Mouse (Mus musculus): ENCODE measurements around the gene Hdlbp. TPM values are rescaled to one million over a fixed set of nuclear protein-coding genes. Genes with fewer than 3 reads are reported as not detected.
"Not testable (repeated sequence)": the region's sequence is repeated elsewhere in the genome, so short reads cannot be mapped to it uniquely, and the experiment has no call there.

Gene Hdlbp
- total and polyA plus RNA-seq, 3 experiments = 62.1 to 482 (median 144) TPM

DNA sequence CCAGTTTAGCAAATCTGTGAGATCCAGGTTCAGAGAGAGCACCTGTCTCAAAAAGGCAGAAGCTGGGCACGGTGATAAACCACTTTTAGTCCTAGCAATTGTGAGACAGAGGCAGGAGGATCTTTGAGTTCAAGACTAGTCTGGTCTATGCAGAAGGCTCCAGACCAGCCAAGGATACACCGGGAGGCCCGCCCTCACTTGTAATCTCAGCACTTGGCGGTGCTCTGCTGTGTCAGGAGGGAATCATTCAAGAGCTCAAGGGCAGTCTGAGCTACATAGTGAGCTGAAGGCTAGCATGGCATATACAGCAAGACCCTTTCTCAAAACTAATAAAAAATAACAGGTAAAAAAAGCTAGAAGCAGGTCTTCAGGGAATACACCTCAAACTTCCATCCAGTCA is 10.0 kb downstream of the Hdlbp start:
- Histone ChIP-seq H3K9me3 (replicated peaks) (no peaks in the 10 kb centered on the region), H3K4me3 (ENCODE audit: low read depth, low read length) (no peak overlapping the region), H3K27me3 (ENCODE audit: insufficient read depth, low read length) (no peaks in the 10 kb centered on the region), H3K36me3 (replicated peaks) (peaks cover 59% of the 10 kb centered on the region), H3K4me1 (ENCODE audit: insufficient read depth, low read depth, low read length) (0 out of 2 replicates have a peak, but pooled peaks cover 5% of the 10 kb centered on the region)
- TF ChIP-seq GATA1 (IDR thresholded peaks at IDR 0.05; ENCODE audit: borderline replicate concordance, low read length) (no peak), POLR2AphosphoS5 (IDR thresholded peaks at IDR 0.05; ENCODE audit: insufficient replicate concordance, low read depth, low read length) (no peak), GATA2 (IDR thresholded peaks at IDR 0.05; ENCODE audit: borderline replicate concordance, low read depth, low read length) (no peak), TAL1 (conservative IDR thresholded peaks at IDR 0.05; ENCODE audit: low read depth, low read length) (no peak), CTCF (IDR thresholded peaks at IDR 0.05; ENCODE audit: low read depth, low read length) (no peak)
- DNase-seq (ENCODE audit: low spot score) (no peak), ATAC-seq (ENCODE audit: extremely low read depth, insufficient number of reproducible peaks, low FRiP score, poor library complexity, severe bottlenecking) (no peak)

DNA sequence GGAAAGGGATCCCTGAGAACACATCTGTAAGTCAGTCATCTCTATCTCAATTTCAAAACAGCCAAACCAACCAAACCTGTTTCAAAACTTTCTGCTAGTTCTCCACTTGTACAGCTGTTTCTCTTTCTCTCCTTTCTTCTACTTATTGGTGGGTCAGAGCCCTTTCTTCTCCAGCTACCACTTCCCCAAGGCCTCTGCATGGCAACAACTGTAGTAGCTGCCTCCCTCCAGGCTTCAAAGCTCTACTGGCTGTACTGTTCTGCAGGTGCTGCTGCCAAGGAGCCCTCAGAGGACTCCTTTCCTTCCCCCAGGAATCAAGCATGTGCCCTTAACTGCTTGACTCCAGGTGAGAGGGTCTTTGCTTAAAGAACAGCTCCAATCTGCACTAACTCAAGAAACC is 12.9 kb downstream of the Hdlbp start:
- H3K9me3 ChIP-seq (replicated peaks) = no peaks in the 10 kb centered on the region
- TF ChIP-seq CTCF (IDR thresholded peaks at IDR 0.05; ENCODE audit: low read depth, low read length) = no peak
- no peak for TF ChIP-seq GATA2 (IDR thresholded peaks at IDR 0.05; ENCODE audit: borderline replicate concordance, low read depth, low read length)
- TF ChIP-seq GATA1 (IDR thresholded peaks at IDR 0.05; ENCODE audit: borderline replicate concordance, low read length) = no peak
- no peak for TF ChIP-seq TAL1 (conservative IDR thresholded peaks at IDR 0.05; ENCODE audit: low read depth, low read length)
- H3K4me3 ChIP-seq (ENCODE audit: low read depth, low read length) = no peak overlapping the region
- no peaks in the 10 kb centered on the region for H3K27me3 ChIP-seq (ENCODE audit: insufficient read depth, low read length)
- DNase-seq (ENCODE audit: low spot score) (no peak), ATAC-seq (ENCODE audit: extremely low read depth, insufficient number of reproducible peaks, low FRiP score, poor library complexity, severe bottlenecking) (no peak)
- H3K4me1 ChIP-seq (ENCODE audit: insufficient read depth, low read depth, low read length) = peaks cover 3% of the 10 kb centered on the region; the same call in 1 of the 2 replicates
- peaks cover 64% of the 10 kb centered on the region for H3K36me3 ChIP-seq (replicated peaks)

DNA sequence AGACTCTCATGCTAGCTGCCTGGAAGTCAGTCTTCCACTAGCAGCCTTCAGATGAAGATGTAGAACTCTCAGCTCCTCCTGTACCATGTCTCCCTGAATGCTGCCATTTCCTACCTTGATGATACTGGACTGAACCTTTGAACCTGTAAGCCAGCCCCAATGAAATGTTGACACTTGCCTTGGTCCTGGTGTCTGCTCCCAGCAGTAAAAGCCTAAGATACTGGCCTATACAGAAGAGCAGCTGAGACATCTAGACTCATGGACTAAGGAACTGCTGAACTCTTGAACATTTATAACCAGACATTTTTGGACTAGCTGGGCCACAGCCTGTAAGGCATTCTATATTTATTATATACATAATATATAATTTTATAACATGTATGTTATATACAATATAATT is 13.5 kb downstream of the Hdlbp start:
- H3K27me3 ChIP-seq (ENCODE audit: insufficient read depth, low read length) = no peaks in the 10 kb centered on the region
- no peak for DNase-seq (ENCODE audit: low spot score)
- peaks cover 62% of the 10 kb centered on the region for H3K36me3 ChIP-seq (replicated peaks)
- no peaks in the 10 kb centered on the region for H3K9me3 ChIP-seq (replicated peaks)
- ATAC-seq (ENCODE audit: extremely low read depth, insufficient number of reproducible peaks, low FRiP score, poor library complexity, severe bottlenecking) = no peak
- H3K4me3 ChIP-seq (ENCODE audit: low read depth, low read length) = no peak overlapping the region
- peaks cover 3% of the 10 kb centered on the region; the same call in 1 of the 2 replicates for H3K4me1 ChIP-seq (ENCODE audit: insufficient read depth, low read depth, low read length)
- TF ChIP-seq CTCF (IDR thresholded peaks at IDR 0.05; ENCODE audit: low read depth, low read length) (no peak), TAL1 (conservative IDR thresholded peaks at IDR 0.05; ENCODE audit: low read depth, low read length) (no peak), POLR2AphosphoS5 (IDR thresholded peaks at IDR 0.05; ENCODE audit: insufficient replicate concordance, low read depth, low read length) (no peak)

DNA sequence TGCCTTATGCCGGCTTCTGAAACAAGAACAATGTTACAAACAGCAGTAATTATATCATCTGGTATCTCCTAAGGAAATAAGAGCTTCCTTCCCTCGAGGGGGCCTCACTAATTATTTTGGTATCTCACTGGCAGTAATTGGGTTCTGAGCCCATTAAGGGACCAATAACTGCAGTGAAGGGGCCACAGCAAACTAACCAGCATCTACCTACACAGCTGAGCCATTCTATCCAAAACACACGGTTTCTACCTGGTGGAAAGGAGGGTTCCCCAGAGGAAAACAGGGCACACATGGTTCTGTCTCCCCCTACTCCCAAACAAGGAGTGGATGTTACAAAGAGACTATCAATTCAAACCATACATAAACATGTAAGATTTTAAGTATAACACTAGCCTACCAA is 19.5 kb downstream of the Hdlbp start:
- Histone ChIP-seq H3K9me3 (replicated peaks) (no peaks in the 10 kb centered on the region), H3K4me3 (ENCODE audit: low read depth, low read length) (no peak overlapping the region), H3K4me1 (ENCODE audit: insufficient read depth, low read depth, low read length) (peaks cover 3% of the 10 kb centered on the region; the same call in 1 of the 2 replicates), H3K27me3 (ENCODE audit: insufficient read depth, low read length) (no peaks in the 10 kb centered on the region), H3K36me3 (replicated peaks) (peaks cover 43% of the 10 kb centered on the region)
- no peak for TF ChIP-seq GATA1 (IDR thresholded peaks at IDR 0.05; ENCODE audit: borderline replicate concordance, low read length)
- ATAC-seq (ENCODE audit: extremely low read depth, insufficient number of reproducible peaks, low FRiP score, poor library complexity, severe bottlenecking) = no peak
- no peak for DNase-seq (ENCODE audit: low spot score)

DNA sequence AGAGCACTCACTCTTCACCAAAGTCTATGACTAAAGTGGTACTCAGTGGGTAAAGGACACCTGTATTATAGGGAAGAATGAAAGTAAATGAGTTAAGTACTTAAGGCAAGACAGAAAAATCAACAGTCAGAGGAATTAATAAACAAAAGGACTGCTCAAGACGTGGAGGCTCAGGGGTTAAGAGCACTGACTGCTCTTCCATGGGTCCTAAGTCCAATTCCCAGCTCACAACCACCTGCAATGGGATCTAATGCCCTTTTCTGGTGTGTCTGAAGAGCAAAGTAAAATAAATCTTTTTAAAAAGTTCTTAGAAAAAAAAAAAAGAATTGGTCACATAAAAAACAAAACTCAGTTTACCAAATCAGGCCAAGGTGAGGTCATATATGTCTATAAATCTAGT is 20.3 kb downstream of the Hdlbp start:
- H3K36me3 ChIP-seq (replicated peaks) = peaks cover 38% of the 10 kb centered on the region
- no peaks in the 10 kb centered on the region for H3K27me3 ChIP-seq (ENCODE audit: insufficient read depth, low read length)
- H3K4me3 ChIP-seq (ENCODE audit: low read depth, low read length) = no peak overlapping the region
- H3K9me3 ChIP-seq (replicated peaks) = no peaks in the 10 kb centered on the region
- TF ChIP-seq POLR2AphosphoS5 (IDR thresholded peaks at IDR 0.05; ENCODE audit: insufficient replicate concordance, low read depth, low read length) (no peak), CTCF (IDR thresholded peaks at IDR 0.05; ENCODE audit: low read depth, low read length) (no peak), TAL1 (conservative IDR thresholded peaks at IDR 0.05; ENCODE audit: low read depth, low read length) (no peak), GATA1 (IDR thresholded peaks at IDR 0.05; ENCODE audit: borderline replicate concordance, low read length) (no peak), GATA2 (IDR thresholded peaks at IDR 0.05; ENCODE audit: borderline replicate concordance, low read depth, low read length) (no peak)
- no peak for DNase-seq (ENCODE audit: low spot score)
- no peak for ATAC-seq (ENCODE audit: extremely low read depth, insufficient number of reproducible peaks, low FRiP score, poor library complexity, severe bottlenecking)
- peaks cover under 1% of the 10 kb centered on the region; the same call in 1 of the 2 replicates for H3K4me1 ChIP-seq (ENCODE audit: insufficient read depth, low read depth, low read length)

DNA sequence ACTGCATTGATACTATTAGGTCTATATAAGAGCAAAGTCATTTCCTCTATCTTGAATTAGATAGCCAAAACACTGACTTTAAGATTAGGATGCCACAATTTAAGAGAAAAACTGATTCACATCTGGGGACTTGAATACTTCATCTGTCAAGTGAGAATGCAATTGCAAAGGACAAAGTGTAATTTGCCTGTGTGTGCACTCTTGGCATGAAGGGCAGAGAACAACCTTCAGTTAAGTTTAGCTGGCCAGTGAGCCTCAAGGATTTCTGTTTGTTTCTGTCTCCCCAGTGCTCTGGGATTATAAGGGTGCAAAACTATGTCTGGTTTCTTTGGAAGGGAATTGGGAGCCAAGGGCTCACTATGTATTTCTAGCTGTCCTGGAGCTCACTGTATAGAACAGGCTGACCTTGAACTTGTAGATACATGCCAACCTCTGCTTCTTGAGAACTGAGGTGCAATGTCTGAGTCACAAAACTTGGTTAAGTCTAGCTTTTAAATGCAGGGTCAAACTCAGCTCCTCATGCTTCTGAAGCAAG is 24.8 kb downstream of the Hdlbp start:
- peaks cover 33% of the 10 kb centered on the region for H3K36me3 ChIP-seq (replicated peaks)
- no peaks in the 10 kb centered on the region for H3K9me3 ChIP-seq (replicated peaks)
- no peak for ATAC-seq (ENCODE audit: extremely low read depth, insufficient number of reproducible peaks, low FRiP score, poor library complexity, severe bottlenecking)
- no peaks in the 10 kb centered on the region for H3K27me3 ChIP-seq (ENCODE audit: insufficient read depth, low read length)
- no peaks in the 10 kb centered on the region; the same call in 1 of the 2 replicates for H3K4me1 ChIP-seq (ENCODE audit: insufficient read depth, low read depth, low read length)
- DNase-seq (ENCODE audit: low spot score) = no peak
- no peak overlapping the region for H3K4me3 ChIP-seq (ENCODE audit: low read depth, low read length)
- TF ChIP-seq GATA1 (IDR thresholded peaks at IDR 0.05; ENCODE audit: borderline replicate concordance, low read length) (no peak), TAL1 (conservative IDR thresholded peaks at IDR 0.05; ENCODE audit: low read depth, low read length) (no peak), GATA2 (IDR thresholded peaks at IDR 0.05; ENCODE audit: borderline replicate concordance, low read depth, low read length) (no peak), CTCF (IDR thresholded peaks at IDR 0.05; ENCODE audit: low read depth, low read length) (no peak), POLR2AphosphoS5 (IDR thresholded peaks at IDR 0.05; ENCODE audit: insufficient replicate concordance, low read depth, low read length) (no peak)

DNA sequence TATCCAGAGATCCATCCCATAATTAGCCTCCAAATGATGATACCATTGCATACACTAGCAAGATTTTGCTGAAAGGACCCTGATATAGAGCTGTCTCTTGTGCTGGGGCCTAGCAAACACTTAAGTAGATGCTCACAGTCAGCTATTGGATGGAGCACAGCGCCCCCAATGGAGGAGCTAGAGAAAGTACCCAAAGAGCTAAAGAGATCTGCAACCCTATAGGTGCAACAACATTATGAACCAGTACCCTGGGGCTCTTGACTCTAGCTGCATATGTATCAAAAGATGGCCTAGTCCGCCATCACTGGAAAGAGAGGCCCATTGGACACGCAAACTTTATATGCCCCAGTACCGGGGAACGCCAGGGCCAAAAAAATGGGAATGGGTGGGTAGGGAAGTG is 28.5 kb downstream of the Hdlbp start:
- Histone ChIP-seq H3K36me3 (replicated peaks) (peaks cover 31% of the 10 kb centered on the region), H3K4me1 (ENCODE audit: insufficient read depth, low read depth, low read length) (peaks cover 18% of the 10 kb centered on the region)
- H3K27me3 ChIP-seq (ENCODE audit: insufficient read depth, low read length); H3K9me3 ChIP-seq (replicated peaks); ATAC-seq (ENCODE audit: extremely low read depth, insufficient number of reproducible peaks, low FRiP score, poor library complexity, severe bottlenecking); DNase-seq (ENCODE audit: low spot score); H3K4me3 ChIP-seq (ENCODE audit: low read depth, low read length): not testable (repeated sequence)

Measured in G1E (cell line).